Mouse (Mus musculus) ES-E14 (cell line): Measurements from ENCODE around the gene Wdfy2. TPM values are rescaled to one million over a fixed set of nuclear protein-coding genes. Genes with fewer than 3 reads are reported as not detected.

ENCODE experiments used
- DNase-seq: peaks from one replicate; pipeline ENCODE4 v3.0.0-alpha.2; 2013; ENCODE audit warnings: low read depth, low spot score
- H3K27ac ChIP-seq: 2 replicates; pipeline ENCODE4 v1.5.1; 2012; ENCODE audit warnings: low read depth, mild to moderate bottlenecking, low read length, moderate library complexity, mixed read lengths; ENCODE audit not compliant: poor library complexity, insufficient read depth, severe bottlenecking
- H3K36me3 ChIP-seq: 2 replicates; pipeline ENCODE4 v1.6.1; 2012; ENCODE audit warnings: mild to moderate bottlenecking, low read length, moderate library complexity, mixed read lengths; ENCODE audit not compliant: control insufficient read depth, poor library complexity, insufficient read depth, severe bottlenecking
- H3K4me1 ChIP-seq, 2 experiments: fragments of 150-350 bp in 1 of 2; sonication (generic) in 1 of 2; 2 replicates each; pipeline ENCODE4 v1.6.1; 2012; ENCODE audit warnings: low read length in 2 of 2, mild to moderate bottlenecking in 1 of 2, mixed read lengths in 1 of 2; ENCODE audit not compliant: control insufficient read depth in 2 of 2, insufficient read depth in 2 of 2, poor library complexity in 1 of 2
- H3K4me3 ChIP-seq, 2 experiments: fragments of 150-350 bp in 1 of 2; sonication (generic) in 1 of 2; 2 replicates each; pipeline ENCODE4 v1.5.1; 2012; ENCODE audit warnings: low read length in 2 of 2, low read depth in 1 of 2, mild to moderate bottlenecking in 1 of 2, mixed read lengths in 1 of 2; ENCODE audit not compliant: insufficient read depth in 1 of 2, poor library complexity in 1 of 2, severe bottlenecking in 1 of 2
- H3K9ac ChIP-seq: 2 replicates; pipeline ENCODE4 v1.6.1; 2012; ENCODE audit warnings: low read depth, mild to moderate bottlenecking, low read length, mixed read lengths; ENCODE audit not compliant: poor library complexity, insufficient read depth, severe bottlenecking
- H3K9me3 ChIP-seq: fragments of 150-350 bp; sonication (generic); 2 replicates; pipeline ENCODE4 v1.6.1; 2012; ENCODE audit warnings: low read depth, mild to moderate bottlenecking, low read length; ENCODE audit not compliant: control insufficient read depth, insufficient read depth
- CHD2 ChIP-seq: IDR thresholded peaks from 2 replicates; pipeline ENCODE4 v1.6.1; 2014; ENCODE audit warnings: mild to moderate bottlenecking, low read depth, low read length, inconsistent platforms
- HCFC1 ChIP-seq: IDR thresholded peaks from 2 replicates; pipeline ENCODE4 v1.6.1; 2012; ENCODE audit warnings: low read length, inconsistent platforms, borderline replicate concordance; ENCODE audit not compliant: insufficient read depth
- MAFK ChIP-seq: IDR thresholded peaks from 2 replicates; pipeline ENCODE4 v1.6.1; 2014; ENCODE audit warnings: mild to moderate bottlenecking, low read depth, low read length, inconsistent platforms; ENCODE audit not compliant: insufficient read depth
- ZC3H11A ChIP-seq: IDR thresholded peaks from 2 replicates; pipeline ENCODE4 v1.6.1; 2012; ENCODE audit warnings: low read depth, mild to moderate bottlenecking, inconsistent platforms, low read length, borderline replicate concordance
- ZNF384 ChIP-seq: IDR thresholded peaks from 2 replicates; pipeline ENCODE4 v1.6.1; 2012; ENCODE audit warnings: low read depth, low read length, inconsistent platforms
- in situ Hi-C, 2 experiments: fragments of 600-800 bp; cut with MboI; formaldehyde crosslinking; loops; one replicate each; pipeline ENCODE4 v1.15.1; 2025; ENCODE audit warnings: low sequenced_read_pairs in 2 of 2, inconsistent platforms in 1 of 2; ENCODE audit not compliant: unreplicated experiment in 2 of 2
- total RNA-seq: library from RNA; depleted of rRNA; stranded (reverse); fragments of 300-350 nt; gene quantifications from 2 replicates; pipeline ENCODE4 v1.2.3, GENCODE M21; 2012

Gene Wdfy2
- total RNA-seq, 1 experiment = 7.0 TPM

- H3K4me1 ChIP-seq = no peaks in the 10 kb centered on the region; a peak in 1 of 4 replicates
- no peak for DNase-seq
- no peaks in the 10 kb centered on the region for H3K9me3 ChIP-seq
- H3K36me3 ChIP-seq = no peaks in the 10 kb centered on the region
- H3K9ac ChIP-seq = no peak overlapping the region
- no peak for TF ChIP-seq HCFC1
- no peak for TF ChIP-seq CHD2
- TF ChIP-seq ZNF384 = no peak
- no peak for TF ChIP-seq ZC3H11A
- TF ChIP-seq MAFK = no peak
- in situ Hi-C loops = no loop called here
- no peak overlapping the region for H3K4me3 ChIP-seq
- no peak overlapping the region for H3K27ac ChIP-seq
These were observed 22.9 kb upstream of the Wdfy2 start for GRCm38 (mm10) chr14:62814567-62814966.

GRCm38 (mm10) chr14:62816827-62817226, 20.7 kb upstream of the Wdfy2 start:
- no peak for DNase-seq
- TF ChIP-seq HCFC1 (no peak), CHD2 (no peak), ZC3H11A (no peak), ZNF384 (no peak), MAFK (no peak)
- in situ Hi-C loops = no loop called here
- H3K36me3 ChIP-seq = no peaks in the 10 kb centered on the region
- no peaks in the 10 kb centered on the region for H3K9me3 ChIP-seq
- H3K9ac ChIP-seq = no peak overlapping the region
- H3K4me3 ChIP-seq = no peak overlapping the region
- no peaks in the 10 kb centered on the region; a peak in 1 of 4 replicates for H3K4me1 ChIP-seq
- H3K27ac ChIP-seq = no peak overlapping the region

GRCm38 (mm10) chr14:62825575-62826332, 11.7 kb upstream of the Wdfy2 start:
- no peak overlapping the region for H3K27ac ChIP-seq
- no peak overlapping the region for H3K9ac ChIP-seq
- no peaks in the 10 kb centered on the region for H3K4me1 ChIP-seq
- no peaks in the 10 kb centered on the region for H3K36me3 ChIP-seq
- in situ Hi-C loops = no loop called here
- DNase-seq = no peak
- H3K4me3 ChIP-seq = no peak overlapping the region
- no peaks in the 10 kb centered on the region for H3K9me3 ChIP-seq
- TF ChIP-seq HCFC1 (no peak), CHD2 (no peak), MAFK (no peak), ZNF384 (no peak), ZC3H11A (no peak)

- in situ Hi-C loops = no loop called here
- no peak for TF ChIP-seq ZNF384
- no peaks in the 10 kb centered on the region for H3K36me3 ChIP-seq
- no peaks in the 10 kb centered on the region for H3K9me3 ChIP-seq
- no peak overlapping the region for H3K4me3 ChIP-seq
- H3K4me1 ChIP-seq = no peaks in the 10 kb centered on the region
- H3K9ac ChIP-seq = no peak overlapping the region
- DNase-seq = no peak
- H3K27ac ChIP-seq = no peak overlapping the region
These were observed 8.2 kb upstream of the Wdfy2 start for GRCm38 (mm10) chr14:62829291-62829690.
